Mouse (Mus musculus): ENCODE data around the gene Ric8a.
A peak's percentile ranks its signal among the peaks of the same experiment; 100 is the strongest.

The Ric8a gene

GRCm38 (mm10) chr7:140894611-140895010 is 37.9 kb downstream of the Ric8a start:
- no peak for DNase-seq

- no peak for DNase-seq
Measured at GRCm38 (mm10) chr7:140897863-140898262, 41.1 kb downstream of the Ric8a start.

- DNase-seq: no peak
Measured at GRCm38 (mm10) chr7:140899121-140899520, 42.4 kb downstream of the Ric8a start.

GRCm38 (mm10) chr7:140900220-140900619 is 43.5 kb downstream of the Ric8a start, which contains the start of gene Cox8b:
Gene Cox8b, minus strand, starts transcription at chr7:140900446.
- DNase-seq: no peak

GRCm38 (mm10) chr7:140902036-140902875 is 45.5 kb downstream of the Ric8a start:
- DNase-seq: no peak

GRCm38 (mm10) chr7:140903212-140903611 is 46.5 kb downstream of the Ric8a start:
- peak; percentile 79 for DNase-seq

- no peak for DNase-seq
Measured at GRCm38 (mm10) chr7:140905642-140906081, 48.9 kb downstream of the Ric8a start.

- no peak for DNase-seq
Measured at GRCm38 (mm10) chr7:140907131-140907530, 50.4 kb downstream of the Ric8a start.

GRCm38 (mm10) chr7:140907697-140908096 is 50.9 kb downstream of the Ric8a start:
- DNase-seq: no peak

- DNase-seq: no peak
Measured at GRCm38 (mm10) chr7:140908181-140908580, 51.4 kb downstream of the Ric8a start.

- DNase-seq: peak; percentile 70
Measured at GRCm38 (mm10) chr7:140908634-140909107, 51.9 kb downstream of the Ric8a start.

- no peak for DNase-seq
Measured at GRCm38 (mm10) chr7:140912293-140912692, 55.5 kb downstream of the Ric8a start.

GRCm38 (mm10) chr7:140912846-140913482 is 56.2 kb downstream of the Ric8a start:
- no peak for DNase-seq
